Mouse (Mus musculus) G1E (cell line): Measurements from ENCODE around the gene Arhgap33. TPM values are rescaled to one million over a fixed set of nuclear protein-coding genes. Genes with fewer than 3 reads are reported as not detected.

Source experiments
- ATAC-seq: 2 replicates; pipeline ENCODE4 v1.8.0; 2016; ENCODE audit warnings: mild to moderate bottlenecking; ENCODE audit not compliant: insufficient number of reproducible peaks, poor library complexity, low FRiP score, severe bottlenecking; ENCODE audit errors: extremely low read depth
- DNase-seq: peaks from one replicate; pipeline ENCODE4 v3.0.0; 2012; ENCODE audit warnings: low spot score
- H3K27me3 ChIP-seq: 2 replicates; pipeline ENCODE4 v1.6.1; 2012; ENCODE audit warnings: mild to moderate bottlenecking, low read length, inconsistent platforms; ENCODE audit not compliant: insufficient read depth
- H3K36me3 ChIP-seq: replicated peaks from 2 replicates; pipeline ENCODE3; 2012; ENCODE audit warnings: mild to moderate bottlenecking, inconsistent platforms
- H3K4me1 ChIP-seq: 2 replicates; pipeline ENCODE4 v1.6.1; 2012; ENCODE audit warnings: low read depth, low read length, inconsistent platforms, mixed read lengths; ENCODE audit not compliant: insufficient read depth
- H3K4me3 ChIP-seq: 2 replicates; pipeline ENCODE4 v1.5.1; 2012; ENCODE audit warnings: low read depth, mild to moderate bottlenecking, inconsistent platforms, low read length, moderate library complexity, mixed read lengths
- H3K9me3 ChIP-seq: replicated peaks from 2 replicates; pipeline ENCODE4 v1.6.1; 2012; ENCODE audit warnings: inconsistent platforms
- CTCF ChIP-seq: IDR thresholded peaks from 2 replicates; pipeline ENCODE4 v1.5.1; 2012; ENCODE audit warnings: low read depth, low read length, inconsistent platforms, mixed read lengths
- GATA1 ChIP-seq: IDR thresholded peaks from 2 replicates; pipeline ENCODE4 v1.6.1; 2012; ENCODE audit warnings: borderline replicate concordance, low read length, inconsistent platforms, mixed read lengths
- GATA2 ChIP-seq: IDR thresholded peaks from 2 replicates; pipeline ENCODE4 v1.6.1; 2012; ENCODE audit warnings: low read depth, low read length, inconsistent platforms, borderline replicate concordance
- POLR2AphosphoS5 ChIP-seq: IDR thresholded peaks from 2 replicates; pipeline ENCODE4 v1.6.1; 2012; ENCODE audit warnings: low read depth, low read length, inconsistent platforms; ENCODE audit not compliant: insufficient replicate concordance
- TAL1 ChIP-seq: conservative IDR thresholded peaks from 2 replicates; pipeline ENCODE4 v1.6.1; 2012; ENCODE audit warnings: low read depth, low read length, inconsistent platforms, mixed read lengths
- polyA plus RNA-seq: library from polyadenylated mRNA; stranded (reverse); fragments of >175 nt; gene quantifications from 2 replicates; pipeline ENCODE4 v1.2.3, GENCODE M21; 2012
- total RNA-seq, 2 experiments: library from RNA; stranded (forward) in 1 of 2; stranded (reverse) in 1 of 2; fragments of 200-1000 nt in 1 of 2; fragments of >200 nt in 1 of 2; fragmentation: Nextera tagmentation in 1 of 2; gene quantifications; 2 replicates each; pipeline ENCODE4 v1.2.3; 2014 to 2017

The Arhgap33 gene
- 13.3 and 16.5 TPM in 2 replicates for total RNA-seq (2014; fragmentation: Nextera tagmentation)
- total RNA-seq (2017) = 5.0 and 5.3 TPM in 2 replicates
- 40.3 and 51.4 TPM in 2 replicates for polyA plus RNA-seq

GRCm38 (mm10) chr7:30534633-30535577, at the start of gene Arhgap33:
Arhgap33 (minus strand) TSS chr7:30535060.
- DNase-seq = peak; percentile 100
- H3K27me3 ChIP-seq = no peaks in the 10 kb centered on the region
- peak; percentile 93 for ATAC-seq
- peaks cover 33% of the 10 kb centered on the region for H3K4me1 ChIP-seq
- peak within 1 kb of the TSS; percentile 82 for H3K4me3 ChIP-seq
- H3K36me3 ChIP-seq = peaks cover 59% of the 10 kb centered on the region
- no peaks in the 10 kb centered on the region for H3K9me3 ChIP-seq
- TF ChIP-seq GATA1 (no peak), POLR2AphosphoS5 (no peak), TAL1 (no peak), GATA2 (no peak), CTCF (no peak)

GRCm38 (mm10) chr7:30584339-30584738, 49.5 kb upstream of the Arhgap33 start:
- ATAC-seq (no peak), DNase-seq (no peak)
- TF ChIP-seq POLR2AphosphoS5 (no peak), TAL1 (no peak), CTCF (no peak), GATA1 (no peak), GATA2 (no peak)
- H3K4me1 ChIP-seq = peaks cover 68% of the 10 kb centered on the region
- H3K27me3 ChIP-seq = no peaks in the 10 kb centered on the region
- no peaks in the 10 kb centered on the region for H3K9me3 ChIP-seq
- no peak overlapping the region for H3K4me3 ChIP-seq
- peaks cover 79% of the 10 kb centered on the region for H3K36me3 ChIP-seq

DNA sequence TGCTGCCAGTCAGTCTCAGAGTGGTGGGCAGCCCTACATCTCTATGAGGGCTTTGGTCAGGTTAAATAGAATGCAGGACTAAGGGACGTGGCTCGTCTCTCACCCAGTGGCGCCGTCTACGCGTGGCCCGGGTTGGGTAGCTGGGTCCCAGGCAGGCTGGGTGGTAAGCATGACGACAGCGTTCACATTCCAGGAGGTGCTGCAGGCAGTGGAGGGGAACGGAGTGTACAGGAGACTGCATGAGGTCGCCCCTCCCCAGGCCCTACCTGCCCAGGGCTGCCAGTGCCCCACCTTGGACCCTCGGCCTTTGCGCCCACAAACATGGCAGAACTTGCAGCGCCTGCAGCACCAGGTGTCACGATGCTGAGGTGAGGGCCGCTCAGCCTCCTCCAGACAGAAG, 46.7 kb upstream of the Arhgap33 start:
- Histone ChIP-seq H3K36me3 (peaks cover 99% of the 10 kb centered on the region), H3K4me3 (0 out of 2 replicates have a peak overlapping the region, but pooled peaks have one; percentile 10), H3K27me3 (no peaks in the 10 kb centered on the region), H3K4me1 (peaks cover 52% of the 10 kb centered on the region), H3K9me3 (no peaks in the 10 kb centered on the region)
- no peak for ATAC-seq
- no peak for DNase-seq
- TF ChIP-seq GATA2 (no peak), TAL1 (no peak), POLR2AphosphoS5 (no peak), GATA1 (no peak), CTCF (no peak)

DNA sequence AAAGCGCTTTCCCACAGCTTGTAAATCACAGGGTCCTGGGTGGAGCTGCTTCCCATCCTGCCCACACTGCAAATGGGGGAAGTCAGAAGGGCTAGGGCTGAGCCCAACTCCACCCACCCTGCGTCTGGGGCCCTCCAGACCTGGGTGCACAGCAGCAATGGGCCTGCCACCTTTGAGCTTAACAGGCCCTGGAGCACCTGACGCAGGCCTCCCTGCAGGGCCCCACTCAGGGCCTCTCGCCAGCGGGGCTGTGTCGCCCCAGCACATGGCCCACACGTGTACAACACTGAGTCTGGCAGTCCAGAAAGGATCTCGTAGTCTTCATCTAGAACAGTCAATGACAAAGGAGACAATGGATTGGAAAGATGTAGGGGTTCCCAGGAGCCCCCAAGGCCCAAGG, 45.1 kb upstream of the Arhgap33 start:
- H3K27me3 ChIP-seq = no peaks in the 10 kb centered on the region
- DNase-seq (no peak), ATAC-seq (no peak)
- H3K4me1 ChIP-seq = peaks cover 41% of the 10 kb centered on the region
- no peak for TF ChIP-seq TAL1
- no peak for TF ChIP-seq CTCF
- no peak for TF ChIP-seq POLR2AphosphoS5
- no peak for TF ChIP-seq GATA2
- no peak for TF ChIP-seq GATA1
- H3K4me3 ChIP-seq = no peak overlapping the region
- no peaks in the 10 kb centered on the region for H3K9me3 ChIP-seq
- H3K36me3 ChIP-seq = peaks cover 99% of the 10 kb centered on the region

- DNase-seq (no peak), ATAC-seq (no peak)
- Histone ChIP-seq H3K9me3 (no peaks in the 10 kb centered on the region), H3K36me3 (peaks cover 100% of the 10 kb centered on the region), H3K4me1 (peaks cover 28% of the 10 kb centered on the region), H3K4me3 (no peak overlapping the region), H3K27me3 (no peaks in the 10 kb centered on the region)
- no peak for TF ChIP-seq GATA1
Measured at GRCm38 (mm10) chr7:30572969-30573368, 38.1 kb upstream of the Arhgap33 start.

- Histone ChIP-seq H3K4me3 (no peak overlapping the region), H3K27me3 (no peaks in the 10 kb centered on the region), H3K36me3 (peaks cover 99% of the 10 kb centered on the region), H3K4me1 (peaks cover 31% of the 10 kb centered on the region), H3K9me3 (no peaks in the 10 kb centered on the region)
- no peak for ATAC-seq
- TF ChIP-seq GATA2 (no peak), TAL1 (no peak), GATA1 (no peak), POLR2AphosphoS5 (no peak), CTCF (no peak)
- DNase-seq = no peak
Measured at GRCm38 (mm10) chr7:30572389-30572788, 37.5 kb upstream of the Arhgap33 start.
